Mouse (Mus musculus) layer of hippocampus, adult 11-12 months (tissue): ENCODE data around the gene Igsf21.

Experiments used
- DNase-seq: peaks from one replicate; pipeline ENCODE4 v3.0.0; 2022; ENCODE audit warnings: low spot score

The Igsf21 gene

GRCm38 (mm10) chr4:140047807-140048362, 198.7 kb downstream of the Igsf21 start:
- DNase-seq = peak; percentile 35

- no peak for DNase-seq
Measured at GRCm38 (mm10) chr4:140043953-140044352, 202.6 kb downstream of the Igsf21 start.

- DNase-seq = no peak
Measured at GRCm38 (mm10) chr4:140038586-140039411, 207.8 kb downstream of the Igsf21 start.

GRCm38 (mm10) chr4:140037784-140038387, 208.7 kb downstream of the Igsf21 start:
- peak; percentile 40 for DNase-seq

- DNase-seq = peak; percentile 46
Measured at GRCm38 (mm10) chr4:140035232-140035631, 211.4 kb downstream of the Igsf21 start.

GRCm38 (mm10) chr4:140033394-140033793, 213.2 kb downstream of the Igsf21 start:
- DNase-seq = peak; percentile 47

GRCm38 (mm10) chr4:140030415-140030814, 216.2 kb downstream of the Igsf21 start:
- peak; percentile 43 for DNase-seq

- peak; percentile 30 for DNase-seq
Measured at GRCm38 (mm10) chr4:140030040-140030386, 216.6 kb downstream of the Igsf21 start.

GRCm38 (mm10) chr4:140029324-140030039, 217.1 kb downstream of the Igsf21 start:
- no peak for DNase-seq

- DNase-seq = no peak
Measured at GRCm38 (mm10) chr4:140023833-140024232, 222.8 kb downstream of the Igsf21 start.

- no peak for DNase-seq
Measured at GRCm38 (mm10) chr4:140015916-140016315, 230.7 kb downstream of the Igsf21 start.

- no peak for DNase-seq
Measured at GRCm38 (mm10) chr4:140010728-140011470, 235.7 kb downstream of the Igsf21 start.

GRCm38 (mm10) chr4:140004932-140005331, 241.7 kb downstream of the Igsf21 start:
- DNase-seq = no peak

GRCm38 (mm10) chr4:140004170-140004569, 242.4 kb downstream of the Igsf21 start:
- peak; percentile 51 for DNase-seq

- DNase-seq = no peak
Measured at GRCm38 (mm10) chr4:140002069-140002468, 244.5 kb downstream of the Igsf21 start.

GRCm38 (mm10) chr4:140000911-140001310, 245.7 kb downstream of the Igsf21 start:
- no peak for DNase-seq

GRCm38 (mm10) chr4:139999033-139999432, 247.6 kb downstream of the Igsf21 start:
- no peak for DNase-seq

- no peak for DNase-seq
Measured at GRCm38 (mm10) chr4:139995659-139996058, 250.9 kb downstream of the Igsf21 start.

GRCm38 (mm10) chr4:139993111-139993755, 253.4 kb downstream of the Igsf21 start:
- DNase-seq = no peak

GRCm38 (mm10) chr4:139986913-139987312, 259.7 kb downstream of the Igsf21 start:
- DNase-seq = no peak

GRCm38 (mm10) chr4:139978716-139979115, 267.9 kb downstream of the Igsf21 start:
- no peak for DNase-seq
